Mouse (Mus musculus): ENCODE results near the gene Nsun2. TPM values are rescaled to one million over a fixed set of nuclear protein-coding genes. Genes with fewer than 3 reads are reported as not detected.
A peak's percentile ranks its signal among the peaks of the same experiment; 100 is the strongest.

Gene Nsun2
- polyA plus RNA-seq, 1 experiment from 2014 or later = 189 TPM

GRCm38 (mm10) chr13:69530156-69530555 lies 3.4 kb upstream of the Nsun2 start:
- H3K9me3 ChIP-seq (replicated peaks) = no peaks in the 10 kb centered on the region
- peaks cover 73% of the 10 kb centered on the region for H3K4me1 ChIP-seq
- no peak overlapping the region for H3K9ac ChIP-seq
- no peak overlapping the region for H3K4me2 ChIP-seq
- no peak overlapping the region for H3K27ac ChIP-seq
- no peak for ATAC-seq
- H3K4me3 ChIP-seq = no peak overlapping the region
- no peaks in the 10 kb centered on the region for H3K27me3 ChIP-seq (replicated peaks)
- H3K36me3 ChIP-seq = peaks cover 27% of the 10 kb centered on the region
- WGBS (ENCODE audit: insufficient replicate concordance) = 89% methylated on average over 3 of the region's 3 CpGs

- Histone ChIP-seq H3K36me3 (peaks cover 27% of the 10 kb centered on the region), H3K4me2 (peak overlapping the region; percentile 97), H3K27ac (no peak overlapping the region), H3K9me3 (replicated peaks) (no peaks in the 10 kb centered on the region), H3K4me1 (peaks cover 75% of the 10 kb centered on the region), H3K4me3 (peak overlapping the region; percentile 94; the same call in 1 of the 2 replicates), H3K27me3 (replicated peaks) (no peaks in the 10 kb centered on the region), H3K9ac (peak overlapping the region; percentile 4; the same call in 1 of the 2 replicates)
- ATAC-seq = no peak
- WGBS (ENCODE audit: insufficient replicate concordance) = 89% methylated on average over 6 of the region's 6 CpGs
Measured at GRCm38 (mm10) chr13:69530951-69531350, 2.6 kb upstream of the Nsun2 start.

GRCm38 (mm10) chr13:69531431-69531830 lies 2.1 kb upstream of the Nsun2 start:
- 54% methylated on average over 6 of the region's 6 CpGs for WGBS (ENCODE audit: insufficient replicate concordance)
- H3K4me2 ChIP-seq = peak overlapping the region; percentile 97
- no peak overlapping the region for H3K27ac ChIP-seq
- peaks cover 75% of the 10 kb centered on the region for H3K4me1 ChIP-seq
- no peak for ATAC-seq
- peak overlapping the region; percentile 94 for H3K4me3 ChIP-seq
- H3K36me3 ChIP-seq = peaks cover 27% of the 10 kb centered on the region
- no peaks in the 10 kb centered on the region for H3K27me3 ChIP-seq (replicated peaks)
- peak overlapping the region; percentile 97 for H3K9ac ChIP-seq
- H3K9me3 ChIP-seq (replicated peaks) = no peaks in the 10 kb centered on the region

DNA sequence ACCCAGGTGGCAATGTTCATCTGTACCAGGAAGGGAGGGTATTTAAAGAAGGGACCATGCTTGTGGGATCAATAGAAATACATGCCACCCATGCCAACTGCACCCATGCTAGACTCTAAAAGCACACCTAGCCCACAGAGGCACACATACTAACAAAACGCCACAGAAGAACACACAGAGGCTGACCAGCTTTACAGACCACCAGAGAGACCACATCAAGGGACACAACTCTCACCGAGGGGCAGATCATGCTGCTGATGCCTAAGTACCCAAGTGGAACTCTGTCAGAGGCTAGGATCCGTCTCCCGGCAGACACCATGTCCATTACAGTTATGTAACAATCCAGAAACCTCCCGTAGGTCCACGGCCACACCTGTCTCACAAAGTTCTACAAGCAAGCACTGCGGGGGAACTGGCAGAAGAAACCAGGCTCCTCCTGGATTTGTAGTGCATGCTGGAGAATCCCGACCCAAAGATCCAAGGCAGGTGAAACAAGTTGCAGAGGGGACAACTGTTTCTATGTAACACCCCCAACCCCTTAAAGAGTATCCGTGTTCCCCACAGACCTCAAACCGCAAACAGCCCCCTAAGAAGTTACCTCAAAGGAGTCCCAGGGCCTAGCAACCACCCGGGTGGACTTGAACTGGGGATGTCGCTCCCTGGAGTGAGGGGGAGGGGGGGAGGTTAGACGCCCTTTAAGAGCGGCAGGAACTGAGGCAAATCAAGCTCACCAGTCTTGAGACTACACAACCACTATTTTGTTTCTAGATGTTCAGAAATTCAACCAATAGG lies 1.2 kb upstream of the Nsun2 start:
- no peaks in the 10 kb centered on the region for H3K9me3 ChIP-seq (replicated peaks)
- H3K9ac ChIP-seq = peak overlapping the region; percentile 97
- peak overlapping the region; percentile 94 for H3K4me3 ChIP-seq
- no peaks in the 10 kb centered on the region for H3K27me3 ChIP-seq (replicated peaks)
- H3K4me1 ChIP-seq = peaks cover 67% of the 10 kb centered on the region
- ATAC-seq = no peak
- H3K36me3 ChIP-seq = peaks cover 27% of the 10 kb centered on the region
- WGBS (ENCODE audit: insufficient replicate concordance) = 23% methylated on average over 14 of the region's 14 CpGs
- 0 out of 2 replicates have a peak overlapping the region, but pooled peaks have one; percentile 5 for H3K27ac ChIP-seq
- peak overlapping the region; percentile 97 for H3K4me2 ChIP-seq

DNA sequence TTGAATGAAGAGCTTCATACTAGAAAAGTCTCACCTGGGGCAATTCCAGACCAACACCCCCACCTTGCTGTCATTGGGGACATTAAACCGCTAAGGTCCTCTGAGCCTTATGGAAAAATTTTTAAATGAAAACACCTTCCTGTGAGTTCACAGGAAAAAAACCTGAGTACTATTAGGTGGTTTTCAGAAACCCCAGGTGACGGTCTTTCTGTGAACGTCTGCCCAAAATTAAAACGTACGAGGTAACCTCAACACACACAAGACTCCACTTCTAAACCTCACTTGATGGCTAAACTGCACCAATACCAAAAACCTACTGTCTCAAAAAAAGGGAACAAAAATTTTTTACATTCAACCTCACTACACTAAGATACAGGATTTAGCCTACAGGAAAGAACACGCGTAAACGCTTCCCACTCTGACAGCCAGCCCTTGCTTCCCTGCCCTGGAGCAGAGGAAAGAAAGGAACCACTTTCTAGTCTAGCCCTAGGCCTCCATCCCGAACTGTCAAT lies 597 bp upstream of the Nsun2 start:
- Histone ChIP-seq H3K27me3 (replicated peaks) (no peaks in the 10 kb centered on the region), H3K9me3 (replicated peaks) (no peaks in the 10 kb centered on the region), H3K4me3 (peak overlapping the region; percentile 94), H3K9ac (peak overlapping the region; percentile 97), H3K4me2 (peak overlapping the region; percentile 97), H3K36me3 (peaks cover 27% of the 10 kb centered on the region), H3K4me1 (peaks cover 63% of the 10 kb centered on the region), H3K27ac (peak overlapping the region; percentile 92)
- 2% methylated on average over 9 of the region's 9 CpGs for WGBS (ENCODE audit: insufficient replicate concordance)
- no peak for ATAC-seq

- peaks cover 58% of the 10 kb centered on the region for H3K4me1 ChIP-seq
- ATAC-seq = peak; percentile 82; the same call in 1 of the 2 replicates
- no peaks in the 10 kb centered on the region for H3K27me3 ChIP-seq (replicated peaks)
- peak within 1 kb of the TSS; percentile 97 for H3K9ac ChIP-seq
- peak within 1 kb of the TSS; percentile 97 for H3K4me2 ChIP-seq
- peak within 1 kb of the TSS; percentile 94 for H3K4me3 ChIP-seq
- peaks cover 21% of the 10 kb centered on the region for H3K36me3 ChIP-seq
- WGBS (ENCODE audit: insufficient replicate concordance) = under 1% methylated on average over 34 of the region's 57 CpGs
- peak within 1 kb of the TSS; percentile 92 for H3K27ac ChIP-seq
- no peaks in the 10 kb centered on the region for H3K9me3 ChIP-seq (replicated peaks)
Measured at GRCm38 (mm10) chr13:69534334-69534653, 748 bp downstream of the Nsun2 start, which contains the start of gene Tent4a. TSS of gene Tent4a (minus strand) at chr13:69534617.

DNA sequence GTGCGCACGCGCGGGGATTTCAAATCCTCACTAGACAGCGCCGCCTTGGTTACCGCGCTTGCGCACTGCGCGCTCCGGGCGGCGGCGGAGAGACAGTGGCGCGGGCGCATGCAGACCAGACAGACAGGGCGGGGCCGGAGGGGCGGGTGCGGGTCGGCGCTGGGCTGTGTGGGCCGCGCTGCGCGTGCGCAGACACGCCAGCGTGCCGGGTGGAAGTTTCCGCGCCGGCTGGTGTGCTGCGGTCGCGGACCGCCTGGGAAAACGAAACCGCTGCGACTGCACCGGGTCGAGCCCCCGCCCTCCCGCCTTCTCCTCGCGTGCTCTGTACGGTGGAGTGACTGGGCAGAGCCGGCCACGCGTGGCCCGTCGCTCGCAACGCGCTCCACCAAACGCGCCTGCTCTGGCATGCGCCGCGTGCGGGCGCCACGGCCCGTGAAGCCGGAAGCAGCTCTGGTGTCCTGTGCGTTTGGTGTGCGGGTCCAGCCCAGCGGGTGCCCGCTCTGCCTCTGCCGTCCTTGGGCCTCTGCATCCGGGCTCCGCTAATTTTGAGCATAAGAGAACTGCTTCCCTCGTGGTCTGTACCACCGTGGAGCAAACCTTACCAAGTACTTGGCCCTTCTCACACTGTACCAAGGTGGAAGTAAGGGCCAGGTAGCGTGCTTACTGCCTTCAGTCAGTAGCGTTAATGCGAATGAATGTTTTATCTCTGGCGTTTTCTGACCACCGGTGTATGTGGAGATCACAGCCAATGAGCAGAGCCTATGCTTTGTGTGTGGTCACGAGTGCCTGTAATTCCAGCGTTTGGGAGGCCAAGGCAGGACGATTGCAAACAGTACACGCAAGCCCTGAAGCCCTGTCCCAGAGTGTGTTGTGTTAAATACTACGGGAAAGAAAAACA lies 1.4 kb downstream of the Nsun2 start:
- Histone ChIP-seq H3K36me3 (peaks cover 15% of the 10 kb centered on the region), H3K4me3 (peak overlapping the region; percentile 94), H3K9ac (peak overlapping the region; percentile 97), H3K4me1 (peaks cover 53% of the 10 kb centered on the region), H3K27me3 (replicated peaks) (no peaks in the 10 kb centered on the region), H3K9me3 (replicated peaks) (no peaks in the 10 kb centered on the region), H3K27ac (peak overlapping the region; percentile 92), H3K4me2 (peak overlapping the region; percentile 92)
- under 1% methylated on average over 85 of the region's 86 CpGs for WGBS (ENCODE audit: insufficient replicate concordance)
- peak; percentile 92 for ATAC-seq

DNA sequence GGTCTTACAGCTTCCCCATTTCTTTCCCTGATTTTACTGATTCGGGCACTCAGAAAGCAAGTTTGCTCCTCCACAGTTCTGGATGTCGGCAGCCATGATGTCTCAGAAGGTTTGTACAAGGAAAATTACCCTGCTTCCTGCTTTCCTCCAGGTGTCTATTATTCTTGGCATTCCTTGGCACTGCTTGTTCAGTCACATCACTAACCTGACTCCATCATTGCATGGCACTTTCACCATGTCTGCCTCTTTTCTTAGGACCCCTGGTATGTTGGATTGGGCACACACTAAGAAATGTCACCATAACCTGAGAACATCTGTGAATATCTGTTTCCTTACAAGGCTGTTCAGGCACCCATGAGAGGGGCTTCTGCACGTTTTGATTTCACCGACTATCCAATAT lies 2.5 kb downstream of the Nsun2 start:
- Histone ChIP-seq H3K9ac (peak overlapping the region; percentile 89), H3K4me3 (peak overlapping the region; percentile 94), H3K4me1 (peaks cover 43% of the 10 kb centered on the region), H3K4me2 (peak overlapping the region; percentile 92), H3K27ac (no peak overlapping the region; the same call in 1 of the 2 replicates), H3K27me3 (replicated peaks) (no peaks in the 10 kb centered on the region), H3K9me3 (replicated peaks) (no peaks in the 10 kb centered on the region), H3K36me3 (0 out of 2 replicates have a peak, but pooled peaks cover 4% of the 10 kb centered on the region)
- no peak for ATAC-seq
- WGBS (ENCODE audit: insufficient replicate concordance) = 74% methylated on average over 4 of the region's 4 CpGs

DNA sequence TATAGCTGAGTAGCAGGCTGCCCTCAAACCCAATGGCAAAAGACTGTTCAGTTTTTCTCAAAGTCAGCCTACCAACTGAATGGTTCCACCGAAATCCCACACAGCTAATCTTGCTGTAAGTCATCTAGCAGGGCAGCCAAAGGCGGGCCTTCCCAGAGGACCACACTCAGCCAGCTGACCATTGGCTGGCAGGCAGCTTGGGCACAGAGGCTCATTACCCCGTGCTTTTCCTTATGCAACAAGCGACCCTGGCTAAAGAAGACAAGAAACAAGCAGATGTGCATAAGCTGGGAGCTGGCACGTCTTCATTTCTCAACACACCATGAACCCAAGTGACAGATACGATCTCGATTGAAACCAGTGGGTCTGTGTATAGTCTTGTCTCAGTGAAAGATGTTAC lies 3.8 kb downstream of the Nsun2 start:
- no peak overlapping the region for H3K27ac ChIP-seq
- WGBS (ENCODE audit: insufficient replicate concordance) = 77% methylated on average over 7 of the region's 7 CpGs
- H3K4me2 ChIP-seq = no peak overlapping the region
- no peak overlapping the region for H3K9ac ChIP-seq
- peaks cover 30% of the 10 kb centered on the region for H3K4me1 ChIP-seq
- ATAC-seq = no peak
- H3K9me3 ChIP-seq (replicated peaks) = no peaks in the 10 kb centered on the region
- H3K4me3 ChIP-seq = no peak overlapping the region
- H3K36me3 ChIP-seq = no peaks in the 10 kb centered on the region
- H3K27me3 ChIP-seq (replicated peaks) = no peaks in the 10 kb centered on the region

- ATAC-seq = no peak
- H3K36me3 ChIP-seq = no peaks in the 10 kb centered on the region
- H3K27ac ChIP-seq = no peak overlapping the region
- 0 out of 2 replicates have a peak, but pooled peaks cover 4% of the 10 kb centered on the region for H3K27me3 ChIP-seq (replicated peaks)
- peak overlapping the region; percentile 24; the same call in 1 of the 2 replicates for H3K4me2 ChIP-seq
- peak overlapping the region; percentile 17; the same call in 1 of the 2 replicates for H3K9ac ChIP-seq
- no peaks in the 10 kb centered on the region for H3K9me3 ChIP-seq (replicated peaks)
- WGBS (ENCODE audit: insufficient replicate concordance) = 21% methylated on average over 4 of the region's 4 CpGs
- H3K4me3 ChIP-seq = no peak overlapping the region
- peaks cover 28% of the 10 kb centered on the region for H3K4me1 ChIP-seq
Measured at GRCm38 (mm10) chr13:69538327-69538726, 4.8 kb downstream of the Nsun2 start.

- Histone ChIP-seq H3K27ac (no peak overlapping the region), H3K4me2 (no peak overlapping the region), H3K27me3 (replicated peaks) (peaks cover 18% of the 10 kb centered on the region), H3K9me3 (replicated peaks) (no peaks in the 10 kb centered on the region), H3K4me3 (no peak overlapping the region), H3K9ac (no peak overlapping the region), H3K36me3 (no peaks in the 10 kb centered on the region), H3K4me1 (peaks cover 17% of the 10 kb centered on the region)
- no peak for ATAC-seq
- WGBS (ENCODE audit: insufficient replicate concordance) = 42% methylated on average over 6 of the region's 6 CpGs
Measured at GRCm38 (mm10) chr13:69541209-69541608, 7.7 kb downstream of the Nsun2 start.

Measured in liver, embryonic 12.5 days (tissue).